Mouse (Mus musculus) frontal cortex, adult (tissue): ENCODE data around the gene Sh3kbp1.
A peak's percentile ranks its signal among the peaks of the same experiment; 100 is the strongest.
"Not testable (repeated sequence)": the region's sequence is repeated elsewhere in the genome, so short reads cannot be mapped to it uniquely, and the experiment has no call there.

Experiments
- ATAC-seq: cut with Nextera tagmentation; 2 replicates; pipeline ENCODE4 v1.9.2; 2017; ENCODE audit warnings: mild to moderate bottlenecking, moderate library complexity, mixed read lengths; ENCODE audit not compliant: low TSS enrichment

The Sh3kbp1 gene

DNA sequence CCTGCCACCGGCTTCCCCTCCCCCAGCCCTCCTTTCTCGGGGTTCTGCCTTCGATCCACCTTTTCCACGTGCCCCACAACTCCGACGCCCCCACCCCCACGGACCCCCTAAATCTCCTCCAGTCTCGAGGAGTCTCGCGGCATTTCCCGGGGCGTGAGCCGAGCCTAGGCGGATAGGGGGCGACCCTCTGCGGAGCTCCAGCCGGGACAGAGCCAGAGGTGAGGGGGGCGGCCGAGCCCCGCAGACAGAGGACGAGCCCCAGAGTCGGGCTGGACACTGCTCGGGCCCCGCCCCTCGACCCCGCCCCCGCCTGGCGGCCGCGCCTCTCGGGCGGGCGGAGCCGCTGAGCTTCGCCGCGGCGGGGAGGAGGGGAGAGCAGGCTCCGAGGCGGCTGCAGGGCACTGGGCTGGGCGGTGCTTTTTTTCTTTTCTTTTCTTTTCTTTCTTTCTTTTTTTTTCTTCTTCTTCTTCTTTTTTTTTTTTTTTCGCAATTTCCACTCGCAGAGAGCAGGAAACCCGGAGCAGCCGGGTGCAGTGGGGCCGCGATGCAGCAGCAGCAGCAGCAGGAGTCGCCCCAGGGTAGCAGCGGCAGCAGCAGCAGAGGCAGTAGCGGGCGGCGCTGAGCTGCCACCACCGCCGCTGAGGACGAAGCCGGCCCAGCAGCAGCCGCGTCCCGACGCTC lies at the start of gene Sh3kbp1:
Gene Sh3kbp1 (plus strand): TSS at position 366 of the 681 bp plus-strand sequence.
- ATAC-seq = peak; percentile 76; the same call in 1 of the 2 replicates

DNA sequence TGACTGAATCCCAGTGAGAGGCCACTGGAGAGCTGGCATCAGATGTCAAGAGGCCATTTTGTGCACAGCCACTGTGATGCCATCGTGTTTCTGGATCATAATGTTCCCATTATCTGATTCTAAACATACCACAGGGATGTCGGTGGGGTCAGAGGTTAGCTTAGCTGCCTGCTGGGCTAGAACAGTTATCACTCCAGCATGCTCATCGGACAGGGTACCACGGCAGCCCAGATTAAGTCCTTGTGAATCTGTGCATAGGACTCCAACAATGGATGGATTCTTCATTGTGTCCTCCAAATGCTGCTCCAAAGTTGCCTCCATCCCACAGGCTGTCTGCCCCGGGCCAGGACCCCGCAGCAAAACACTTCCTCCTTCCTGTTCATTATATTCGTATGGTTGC lies 42.3 kb upstream of the Sh3kbp1 start:
- not testable (repeated sequence) for ATAC-seq

DNA sequence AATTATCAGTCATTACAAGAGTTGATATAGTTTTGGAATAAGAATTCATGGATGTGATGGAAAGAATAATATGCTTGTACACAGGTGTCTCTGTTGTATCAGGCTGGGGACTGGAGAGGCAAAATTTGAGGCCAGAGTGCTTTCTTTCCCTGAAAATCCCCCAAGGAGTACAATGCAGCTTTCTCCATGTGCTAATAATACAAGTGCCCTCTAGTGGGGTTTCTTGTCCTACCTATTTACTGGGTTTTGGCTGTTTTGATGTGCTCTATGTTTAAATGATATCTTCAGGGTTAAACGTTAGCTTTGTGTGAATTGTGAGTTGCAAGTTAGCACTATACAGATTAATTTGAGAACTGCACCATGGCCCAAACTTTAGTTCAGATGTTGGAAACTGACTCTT lies 35.4 kb upstream of the Sh3kbp1 start:
- ATAC-seq = no peak

DNA sequence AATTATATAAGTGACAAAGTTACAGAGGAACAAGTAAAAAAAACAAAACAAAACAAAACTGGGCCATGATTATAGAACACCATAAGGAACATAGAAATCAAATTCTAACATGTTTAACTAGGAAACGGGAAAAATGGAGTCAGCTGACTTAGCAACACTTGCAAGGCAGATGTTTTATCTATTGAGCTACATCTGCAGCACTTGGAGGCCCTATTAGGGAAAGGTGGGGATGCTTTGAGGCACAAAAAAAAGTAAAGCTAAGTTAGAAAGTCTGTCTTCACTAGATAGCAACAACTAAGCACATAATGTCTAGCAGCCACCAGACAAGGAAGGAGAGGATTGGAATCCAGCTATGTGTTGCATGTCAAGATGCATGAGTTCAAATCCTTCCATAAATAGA lies 29.6 kb upstream of the Sh3kbp1 start:
- ATAC-seq = no peak

DNA sequence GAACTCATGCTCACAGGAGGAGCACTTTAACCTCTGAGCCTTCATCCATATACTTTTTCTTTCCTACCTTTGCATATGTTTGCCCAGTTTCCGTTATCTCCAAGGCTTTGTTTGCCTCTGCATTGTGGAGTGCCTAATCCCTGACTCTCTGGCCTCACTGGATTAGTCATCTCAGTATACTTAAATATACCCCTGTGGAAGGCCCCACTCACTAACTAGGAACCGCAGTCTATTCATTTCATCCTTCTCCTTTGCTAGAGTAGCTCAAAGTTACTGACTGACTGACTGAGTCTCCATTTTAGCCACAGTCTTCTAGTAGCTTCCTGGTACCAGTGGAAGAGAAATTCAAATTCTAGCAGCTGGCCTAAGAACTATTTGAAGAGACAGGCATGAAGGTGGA lies 22.2 kb upstream of the Sh3kbp1 start:
- ATAC-seq = no peak

DNA sequence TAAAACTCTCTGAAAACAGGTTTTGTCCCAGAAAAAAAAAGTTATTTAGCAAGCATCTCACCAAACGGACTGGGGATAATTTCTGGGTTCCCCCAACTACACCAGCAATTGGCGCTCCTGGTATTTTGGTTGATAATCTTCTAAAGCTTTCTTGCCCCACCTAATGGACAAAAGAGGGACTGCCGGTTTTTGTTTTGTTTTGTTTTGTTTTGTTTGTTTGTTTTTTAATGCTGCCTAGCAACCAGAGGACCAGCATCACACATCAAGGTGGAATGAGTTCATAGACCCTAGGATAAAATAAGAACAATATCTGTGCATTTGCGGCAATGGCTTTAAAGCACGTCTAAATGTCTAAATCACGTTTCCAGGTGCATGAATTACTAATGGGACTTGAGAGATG lies 20.1 kb upstream of the Sh3kbp1 start:
- no peak for ATAC-seq

DNA sequence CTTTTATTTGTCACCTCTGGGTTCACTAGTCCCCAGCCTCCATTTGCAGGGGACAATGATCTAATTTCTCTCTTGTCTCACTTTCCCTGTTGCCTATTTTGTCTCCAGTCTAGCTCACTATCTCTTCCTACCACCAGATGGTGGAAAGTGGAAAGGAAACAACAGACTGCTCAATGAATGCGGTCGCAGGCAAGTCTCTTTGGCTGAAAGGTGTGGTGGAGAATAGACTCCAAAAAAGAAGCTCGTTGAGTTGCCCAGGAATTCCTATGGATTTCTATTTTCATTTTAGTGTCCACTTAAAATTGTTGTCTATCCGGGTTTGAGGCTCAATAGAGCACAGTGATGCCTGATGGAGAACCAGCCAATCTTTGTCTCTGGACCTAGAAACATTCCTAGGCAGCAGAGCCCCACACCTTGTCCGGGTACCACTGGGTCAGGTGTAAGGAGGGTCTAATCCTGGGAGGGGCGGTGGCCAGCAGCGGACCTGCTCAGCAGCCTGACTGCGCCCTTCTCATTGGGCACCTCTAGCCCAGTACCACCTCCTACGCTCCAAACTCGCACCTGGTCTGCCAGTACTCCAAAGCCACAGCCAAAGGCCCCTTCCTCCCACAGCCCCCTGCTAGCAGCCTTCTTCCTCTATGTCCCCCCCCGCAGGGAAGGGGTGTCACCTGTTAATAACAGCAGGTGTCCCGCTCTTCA lies 715 bp upstream of the Sh3kbp1 start:
- peak; percentile 82 for ATAC-seq

DNA sequence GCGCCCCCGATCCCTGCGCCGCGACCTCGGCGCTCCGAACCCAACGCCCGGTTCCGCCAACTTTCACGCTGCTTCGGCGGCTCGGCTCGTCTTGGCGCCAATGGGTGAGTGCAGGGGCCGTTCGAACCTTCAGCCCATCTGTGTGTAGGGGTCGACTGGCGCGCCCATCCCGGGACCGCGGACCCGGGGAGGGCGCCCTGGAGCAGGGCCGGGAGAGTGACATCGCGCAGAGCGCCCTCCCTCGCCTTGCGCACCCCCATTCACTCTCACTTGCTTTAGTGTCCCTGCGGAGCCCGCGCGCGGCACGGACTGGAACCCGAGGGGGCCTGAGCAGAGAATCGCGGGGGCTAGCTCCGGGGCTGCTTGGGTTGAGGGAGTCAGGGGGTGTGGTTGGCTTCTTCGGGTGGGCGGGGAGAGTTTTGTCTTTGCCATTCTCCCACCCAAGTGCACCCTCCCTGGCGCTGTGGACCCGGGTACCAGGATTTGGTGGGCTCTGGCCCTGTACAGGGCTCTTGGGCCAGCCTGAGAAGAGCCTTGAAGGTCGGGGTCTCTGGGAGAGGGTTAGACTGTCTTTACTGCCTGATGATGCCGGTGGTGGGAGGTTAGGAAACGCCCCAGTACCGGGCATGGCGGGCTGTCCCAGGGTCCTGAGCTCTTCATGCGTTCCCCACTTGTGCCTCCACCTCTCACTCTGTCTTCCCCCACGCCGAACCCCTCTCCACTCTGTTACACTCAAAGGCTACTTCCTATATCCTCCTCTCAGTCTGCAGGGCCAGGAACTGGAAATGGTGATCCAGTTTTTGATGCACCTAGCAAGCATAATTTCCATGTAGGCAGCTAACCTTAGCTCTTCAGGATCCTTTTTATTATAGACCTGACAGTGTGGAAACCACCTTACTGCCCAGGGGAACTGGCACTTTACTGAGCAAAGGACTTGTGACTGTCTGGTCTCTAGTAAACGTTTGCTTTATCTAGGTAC lies 805 bp downstream of the Sh3kbp1 start:
- ATAC-seq = peak; percentile 28

DNA sequence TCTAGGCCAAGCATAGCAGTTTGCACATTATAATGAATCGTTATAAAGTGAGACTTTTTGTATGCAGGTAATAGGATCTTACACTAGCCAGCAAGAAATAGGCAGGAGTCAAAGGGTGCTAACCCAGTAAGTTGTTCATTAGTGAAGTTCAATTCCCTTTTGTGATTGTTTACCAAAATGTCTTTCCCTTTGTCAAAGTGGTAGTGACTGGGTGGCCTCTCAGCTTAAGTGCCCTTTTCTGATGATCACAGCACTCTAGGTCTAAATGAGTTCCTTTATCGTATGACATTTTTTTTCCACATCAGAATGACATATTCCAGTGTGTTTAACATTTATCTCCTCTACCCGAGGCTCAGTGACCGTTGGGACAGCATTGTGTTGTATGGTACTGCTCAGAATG lies 1.6 kb downstream of the Sh3kbp1 start:
- no peak for ATAC-seq

DNA sequence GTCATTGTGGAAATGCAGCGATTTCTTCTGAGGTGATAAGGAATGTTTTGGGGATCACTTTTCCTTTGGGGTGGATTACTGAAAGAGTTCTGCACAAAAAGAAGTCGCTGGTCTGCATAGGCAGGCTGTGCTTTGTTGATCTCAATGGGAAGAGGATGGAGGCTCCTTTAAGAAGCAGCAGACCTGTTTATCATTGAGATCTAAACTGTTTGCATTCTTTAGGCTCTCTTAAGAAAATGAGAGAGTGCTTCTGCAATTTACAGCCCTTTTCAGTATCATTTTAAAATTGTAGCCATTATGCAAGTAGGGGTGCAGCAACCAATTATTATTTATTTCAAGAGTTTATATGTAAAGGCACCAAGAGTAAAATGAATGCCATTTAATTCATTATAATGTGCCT lies 2.1 kb downstream of the Sh3kbp1 start:
- no peak for ATAC-seq

DNA sequence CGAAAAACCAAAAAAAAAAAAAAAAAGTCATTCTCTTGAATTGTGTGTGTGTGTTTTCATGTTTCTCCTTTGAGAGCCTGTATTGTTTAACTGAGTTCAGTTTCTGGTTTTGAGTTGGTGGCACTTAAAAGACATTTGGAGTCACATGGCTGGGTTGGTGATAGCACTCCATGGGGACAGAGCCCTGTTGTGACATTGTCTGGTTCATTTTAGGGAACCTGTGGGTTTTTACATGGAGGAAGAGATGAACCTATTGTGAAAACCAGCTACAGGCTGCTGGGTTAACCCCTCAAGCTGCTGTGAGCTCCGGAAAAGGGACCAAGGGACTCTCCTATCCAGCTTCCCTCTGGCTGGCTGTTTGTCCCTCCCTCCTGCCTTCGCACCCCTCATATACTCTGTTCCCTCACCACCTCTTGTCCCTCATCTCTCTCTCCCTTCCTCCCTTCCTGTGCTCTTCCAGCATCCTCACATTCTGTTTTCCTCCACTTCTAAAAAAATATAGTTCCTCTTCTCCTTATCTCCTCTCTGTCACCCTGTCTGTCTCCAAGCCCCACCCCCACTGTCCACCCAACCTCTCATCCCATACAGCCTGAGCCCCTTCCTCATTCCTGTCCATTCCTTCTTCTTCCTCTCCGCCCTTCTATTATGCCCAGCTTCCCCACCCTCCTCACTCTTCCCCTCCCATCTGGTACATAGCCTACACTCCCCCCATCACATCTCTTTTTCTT lies 11.6 kb downstream of the Sh3kbp1 start:
- no peak for ATAC-seq

DNA sequence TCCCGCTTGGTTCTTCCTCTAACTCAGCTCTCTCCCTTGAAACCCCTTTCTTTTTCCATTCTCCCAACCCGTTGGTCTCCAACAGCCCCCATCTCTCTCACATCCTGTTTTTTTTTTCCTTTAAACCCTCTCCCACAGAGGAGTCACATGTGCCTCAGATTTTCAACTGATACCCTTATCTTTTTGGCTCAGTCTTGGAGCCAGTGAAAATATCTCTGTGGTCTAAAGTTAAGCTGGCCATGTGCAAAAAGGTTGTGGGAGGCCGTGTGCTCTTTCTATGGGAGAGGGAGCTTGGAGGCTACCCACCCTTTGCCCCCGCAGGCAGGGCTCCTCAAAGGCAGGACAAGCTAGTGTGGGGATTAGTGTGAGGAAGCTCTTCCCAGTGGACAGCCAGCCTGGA lies 12.9 kb downstream of the Sh3kbp1 start:
- no peak for ATAC-seq

DNA sequence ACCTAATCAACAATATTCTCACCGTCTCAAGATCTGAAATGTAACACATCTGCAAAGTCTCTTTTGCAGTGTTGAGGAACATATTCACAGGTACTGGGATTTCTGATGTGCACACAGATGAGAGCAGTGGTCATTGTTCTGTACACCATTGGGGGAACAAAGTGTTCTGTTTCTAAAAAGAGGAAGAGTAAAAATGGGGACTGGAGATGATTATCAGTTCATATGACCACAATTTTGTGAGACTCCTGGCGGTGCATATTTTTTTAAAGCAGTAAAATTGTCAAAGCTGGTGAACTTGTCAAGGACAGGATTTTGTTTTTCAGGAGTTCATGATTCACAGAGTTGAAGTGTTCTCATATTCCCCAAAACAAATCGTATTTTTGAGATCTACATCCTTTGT lies 18.2 kb downstream of the Sh3kbp1 start:
- no peak for ATAC-seq

DNA sequence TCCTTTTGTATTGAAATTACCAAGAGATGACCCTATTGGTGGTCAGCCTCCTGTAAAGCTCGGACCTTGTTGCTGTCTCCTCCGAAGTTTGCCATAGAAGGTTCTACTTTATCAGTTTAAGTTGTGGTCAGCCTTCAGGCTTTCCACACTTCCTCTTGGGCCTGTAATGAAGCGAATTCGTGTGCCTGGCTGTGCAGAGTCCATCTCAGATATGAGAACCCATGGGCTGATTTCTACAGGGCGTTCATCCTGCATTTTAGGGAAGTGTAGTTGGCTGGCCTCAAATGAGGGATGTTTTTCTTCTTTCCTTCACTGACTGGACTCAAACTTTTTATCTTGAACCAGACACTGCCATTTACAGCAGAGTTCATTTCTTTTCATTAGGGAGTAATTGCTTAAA lies 20.5 kb downstream of the Sh3kbp1 start:
- ATAC-seq = no peak

DNA sequence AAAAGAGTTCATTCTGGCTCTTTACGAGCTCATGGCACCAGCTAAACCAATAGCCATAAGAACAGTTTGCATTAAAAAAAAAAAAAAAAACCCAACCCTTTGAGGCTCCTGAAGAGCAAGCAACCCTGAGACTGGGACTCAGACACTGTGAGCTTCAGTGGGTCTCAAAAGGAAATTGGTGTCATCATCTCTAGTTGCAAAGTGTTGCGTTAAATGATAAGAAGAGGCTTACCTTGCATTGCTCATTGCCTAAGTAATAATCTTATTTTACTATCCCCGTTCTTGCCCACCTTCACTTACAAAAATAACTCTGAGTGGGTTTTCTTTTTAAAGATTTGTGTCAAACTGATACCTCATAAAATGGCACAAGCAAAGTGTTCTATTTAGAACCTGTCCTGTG lies 21.5 kb downstream of the Sh3kbp1 start:
- no peak for ATAC-seq

DNA sequence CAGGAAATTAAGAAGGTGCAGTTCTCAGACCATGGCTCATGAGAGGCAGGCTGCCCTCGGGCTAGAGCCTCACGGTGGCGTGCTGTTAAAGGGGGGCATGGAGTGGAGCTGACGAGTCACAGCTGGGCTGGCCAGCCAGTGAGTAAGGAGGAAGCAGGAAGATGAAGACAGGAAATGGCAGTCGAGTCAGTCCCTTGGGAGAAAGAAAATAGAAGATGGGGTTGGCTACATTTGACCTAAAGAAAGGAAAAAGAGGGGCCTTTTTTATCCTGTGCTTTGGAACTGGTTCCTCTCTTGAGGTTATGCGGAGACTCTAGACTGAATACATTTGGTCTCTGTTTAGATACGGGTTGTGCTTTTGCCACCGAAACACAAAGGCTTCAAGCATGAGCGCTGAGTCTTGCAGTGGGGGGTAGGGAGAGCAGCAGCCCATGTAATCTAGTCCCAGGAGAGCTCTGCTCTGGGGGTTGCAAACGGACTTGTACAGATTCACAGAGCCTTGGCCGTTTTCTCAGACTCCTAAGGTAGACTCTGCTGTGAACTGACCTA lies 23.1 kb downstream of the Sh3kbp1 start:
- ATAC-seq = no peak

DNA sequence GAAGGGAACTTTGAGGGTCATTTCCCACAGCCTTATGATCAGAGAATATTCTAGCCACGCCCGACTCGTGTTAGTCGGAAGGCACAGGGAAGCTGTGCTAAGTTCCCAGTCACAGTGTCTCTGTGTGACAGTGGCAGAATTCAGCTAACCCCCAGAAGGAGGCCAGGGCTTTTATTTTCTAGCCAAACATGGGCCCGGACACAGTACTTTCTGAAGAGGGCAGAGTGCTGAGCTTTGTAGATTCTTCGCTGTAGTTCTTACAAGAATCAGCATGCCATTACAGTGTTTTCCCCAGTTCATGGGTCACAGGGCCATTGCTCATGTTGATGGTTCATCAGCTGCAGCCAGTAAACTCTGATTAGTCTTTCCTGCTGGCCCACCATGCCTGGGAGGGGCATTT lies 23.7 kb downstream of the Sh3kbp1 start:
- ATAC-seq = no peak

DNA sequence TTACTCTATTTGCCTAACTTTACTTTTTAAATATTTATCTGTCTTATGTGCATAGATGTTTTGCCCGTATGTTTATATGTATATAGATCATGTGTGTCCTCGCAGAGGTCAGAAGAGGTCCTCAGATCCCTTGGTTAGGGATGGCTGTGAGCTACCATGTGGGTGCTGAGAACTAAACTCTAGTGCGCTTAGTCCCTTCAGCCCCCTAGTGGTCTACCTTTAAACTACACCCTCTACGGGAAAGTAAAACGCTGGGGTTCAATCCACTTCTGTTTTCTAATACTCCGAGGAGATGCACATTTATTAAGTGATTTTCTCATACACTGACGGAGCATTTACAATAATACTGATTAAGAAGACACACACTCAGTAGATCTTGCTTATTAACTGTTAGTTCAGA lies 44.3 kb downstream of the Sh3kbp1 start:
- ATAC-seq = no peak

DNA sequence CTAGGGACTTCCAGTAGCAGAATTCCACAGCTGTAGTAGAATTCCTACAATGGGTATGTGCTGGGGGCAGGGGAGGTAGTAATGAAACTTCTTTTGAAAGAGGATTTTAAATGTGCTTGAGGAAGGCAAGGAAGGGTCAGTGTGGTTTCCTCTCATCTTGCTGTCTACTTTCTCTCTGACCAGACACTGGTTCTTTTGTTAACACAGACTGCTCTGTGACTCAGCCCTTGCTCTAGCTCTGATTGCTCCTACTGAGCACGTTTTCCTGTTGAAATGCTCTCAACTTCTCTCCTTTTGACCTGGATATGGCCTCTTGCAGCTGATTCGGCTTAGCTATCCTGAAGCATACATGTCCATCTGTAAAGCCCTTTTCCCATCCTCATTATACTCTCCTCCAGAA lies 45.4 kb downstream of the Sh3kbp1 start:
- no peak for ATAC-seq

DNA sequence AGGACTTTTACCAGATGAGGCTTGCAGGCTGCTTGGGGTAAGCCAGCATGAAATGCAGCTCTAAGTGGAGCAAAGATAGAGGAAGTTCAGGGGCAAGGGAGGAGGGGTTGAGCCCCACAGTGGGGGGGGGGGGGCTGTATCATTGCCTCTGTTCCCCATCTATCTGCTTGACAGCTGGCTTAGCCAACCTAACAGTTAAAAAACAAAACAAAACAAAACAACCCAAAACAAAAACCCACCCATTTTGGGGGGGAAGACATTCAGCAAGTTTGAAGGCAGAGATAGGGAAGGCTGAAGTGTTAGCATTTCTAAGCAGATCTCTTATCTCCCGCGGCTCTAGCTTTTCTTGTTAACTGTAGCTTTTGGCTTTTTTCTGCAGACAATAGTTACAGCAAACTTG lies 49.2 kb downstream of the Sh3kbp1 start:
- ATAC-seq = no peak

DNA sequence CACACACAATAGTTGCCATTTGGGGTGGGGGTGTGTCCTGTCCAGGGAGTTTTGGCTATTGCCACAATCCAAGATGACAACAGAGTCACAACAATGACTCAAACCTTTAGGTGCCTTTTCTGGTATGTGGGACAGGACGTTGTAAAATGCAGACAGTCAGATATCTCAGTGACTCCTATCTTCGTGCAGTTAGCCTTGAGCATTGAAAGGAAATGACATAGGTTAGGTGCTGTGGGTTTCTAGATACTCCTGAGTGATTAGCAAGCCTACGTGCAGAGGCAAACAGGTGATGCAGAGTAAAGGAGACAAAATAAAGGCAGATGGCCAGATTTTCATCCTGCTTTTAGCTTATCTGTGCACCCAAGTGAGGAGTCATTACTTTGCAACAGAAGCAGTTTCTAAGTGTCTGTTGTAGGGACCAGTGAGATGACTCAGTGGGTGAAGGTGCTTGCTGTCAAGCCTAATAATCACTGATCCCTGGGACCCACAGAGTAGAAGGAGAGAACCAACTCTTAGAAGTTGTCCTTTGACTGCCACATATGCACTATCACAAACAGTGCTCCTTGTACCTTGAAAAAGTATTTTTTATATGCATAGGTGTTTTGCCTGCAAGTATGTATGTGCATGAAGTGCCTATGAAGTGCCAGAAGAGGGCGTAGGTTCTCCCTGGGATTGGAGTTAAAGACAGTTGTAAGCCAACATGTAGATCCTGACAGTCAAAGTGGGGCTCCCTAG lies 50.7 kb downstream of the Sh3kbp1 start:
- ATAC-seq = no peak
